Mouse (Mus musculus) limb, embryonic 11.5 days (tissue): ENCODE measurements around the gene Usp45. TPM values are rescaled to one million over a fixed set of nuclear protein-coding genes. Genes with fewer than 3 reads are reported as not detected.
"Not testable (repeated sequence)": the region's sequence is repeated elsewhere in the genome, so short reads cannot be mapped to it uniquely, and the experiment has no call there.

Experiments
- ATAC-seq: fragments of 200-750 bp; cut with Nextera tagmentation; 2 replicates; pipeline ENCODE4 v1.8.0; 2017; ENCODE audit warnings: low read depth; ENCODE audit not compliant: insufficient number of reproducible peaks, low FRiP score, low TSS enrichment
- DNase-seq: peaks from one replicate; pipeline ENCODE4 v3.0.0-alpha.2; 2015; ENCODE audit warnings: low spot score
- H3K27ac ChIP-seq: fragments of 300-500 bp; sonication (generic); replicated peaks from 2 replicates; pipeline ENCODE4 v1.5.1; 2014; ENCODE audit warnings: low read depth, mild to moderate bottlenecking, low read length
- H3K27me3 ChIP-seq: fragments of 300-500 bp; sonication (generic); 2 replicates; pipeline ENCODE4 v1.6.1; 2014; ENCODE audit warnings: mild to moderate bottlenecking, low read length, mixed read lengths; ENCODE audit not compliant: control insufficient read depth, insufficient read depth
- H3K36me3 ChIP-seq: fragments of 300-500 bp; sonication (generic); 2 replicates; pipeline ENCODE4 v1.6.1; 2014; ENCODE audit warnings: mild to moderate bottlenecking, low read length, moderate library complexity, mixed read lengths; ENCODE audit not compliant: control insufficient read depth, insufficient read depth
- H3K4me1 ChIP-seq: fragments of 300-500 bp; sonication (generic); 2 replicates; pipeline ENCODE4 v1.6.1; 2014; ENCODE audit warnings: low read length, mixed read lengths; ENCODE audit not compliant: control insufficient read depth, insufficient read depth
- H3K4me2 ChIP-seq: fragments of 300-500 bp; sonication (generic); 2 replicates; pipeline ENCODE4 v1.6.1; 2014; ENCODE audit warnings: low read depth, mild to moderate bottlenecking, moderate library complexity; ENCODE audit not compliant: severe bottlenecking
- H3K4me3 ChIP-seq: fragments of 300-500 bp; sonication (generic); 2 replicates; pipeline ENCODE4 v1.5.1; 2014; ENCODE audit warnings: low read depth, low read length
- H3K9ac ChIP-seq: fragments of 300-500 bp; sonication (generic); 2 replicates; pipeline ENCODE4 v1.6.1; 2014; ENCODE audit warnings: mild to moderate bottlenecking, low read length
- H3K9me3 ChIP-seq: fragments of 300-500 bp; sonication (generic); 2 replicates; pipeline ENCODE4 v1.6.1; 2016; ENCODE audit warnings: low read length; ENCODE audit not compliant: control insufficient read depth
- WGBS: fragments of 180-500 bp; shearing (Covaris S2); extraction: QIAGEN DNeasy Blood & Tissue Kit; methylation state at CpG from one replicate; pipeline ENCODE4 v1.1.7; 2014; 5-methylcytosine and 5-hydroxymethylcytosine counted together
- polyA plus RNA-seq: library from polyadenylated mRNA; unstranded; fragments of >200 nt; fragmentation: Nextera tagmentation; extraction: Ambion mirVana; gene quantifications from 2 replicates; pipeline ENCODE4 v1.2.1, GENCODE M21; 2014

Usp45 gene
- polyA plus RNA-seq: 11.8 and 12.1 TPM in 2 replicates

- WGBS: 2% methylated on average over 17 of the region's 17 CpGs
- DNase-seq (peak; percentile 80), ATAC-seq (peak; percentile 70; the same call in 1 of the 2 replicates)
- Histone ChIP-seq H3K36me3 (no peaks in the 10 kb centered on the region), H3K4me2 (peak within 1 kb of the TSS; percentile 67), H3K9ac (peak within 1 kb of the TSS; percentile 57), H3K4me1 (no peaks in the 10 kb centered on the region), H3K27me3 (no peaks in the 10 kb centered on the region), H3K27ac (no peak within 1 kb of the TSS), H3K9me3 (no peaks in the 10 kb centered on the region), H3K4me3 (peak within 1 kb of the TSS; percentile 61)
Measured at GRCm38 (mm10) chr4:21766863-21767304, at the start of gene Usp45, which contains the start of gene Tstd3. Gene Usp45, plus strand, starts transcription at chr4:21767156. Gene Tstd3, minus strand, starts transcription at chr4:21767212.

GRCm38 (mm10) chr4:21722752-21723334, 44.1 kb upstream of the Usp45 start:
- H3K4me1 ChIP-seq: no peaks in the 10 kb centered on the region
- H3K27me3 ChIP-seq: no peaks in the 10 kb centered on the region
- H3K27ac ChIP-seq: no peak overlapping the region
- H3K4me2 ChIP-seq: no peak overlapping the region
- no peaks in the 10 kb centered on the region for H3K36me3 ChIP-seq
- no peak for DNase-seq
- ATAC-seq: no peak
- no peak overlapping the region for H3K4me3 ChIP-seq
- whole genome bisulfite sequencing: 61% methylated on average over 7 of the region's 7 CpGs
- no peak overlapping the region for H3K9ac ChIP-seq
- H3K9me3 ChIP-seq: no peaks in the 10 kb centered on the region

- 0 out of 2 replicates have a peak, but pooled peaks have one; percentile 54 for ATAC-seq
- H3K36me3 ChIP-seq: no peaks in the 10 kb centered on the region
- no peaks in the 10 kb centered on the region for H3K27me3 ChIP-seq
- peak overlapping the region; percentile 60 for H3K4me3 ChIP-seq
- 0 out of 2 replicates have a peak overlapping the region, but pooled peaks have one; percentile 22 for H3K27ac ChIP-seq
- H3K4me1 ChIP-seq: no peaks in the 10 kb centered on the region; the same call in 1 of the 2 replicates
- peak; percentile 42 for DNase-seq
- no peaks in the 10 kb centered on the region for H3K9me3 ChIP-seq
- H3K9ac ChIP-seq: peak overlapping the region; percentile 74; the same call in 1 of the 2 replicates
- peak overlapping the region; percentile 43 for H3K4me2 ChIP-seq
- 2% methylated on average over 22 of the region's 22 CpGs for WGBS
Measured at GRCm38 (mm10) chr4:21726912-21727614, 39.9 kb upstream of the Usp45 start.

DNA sequence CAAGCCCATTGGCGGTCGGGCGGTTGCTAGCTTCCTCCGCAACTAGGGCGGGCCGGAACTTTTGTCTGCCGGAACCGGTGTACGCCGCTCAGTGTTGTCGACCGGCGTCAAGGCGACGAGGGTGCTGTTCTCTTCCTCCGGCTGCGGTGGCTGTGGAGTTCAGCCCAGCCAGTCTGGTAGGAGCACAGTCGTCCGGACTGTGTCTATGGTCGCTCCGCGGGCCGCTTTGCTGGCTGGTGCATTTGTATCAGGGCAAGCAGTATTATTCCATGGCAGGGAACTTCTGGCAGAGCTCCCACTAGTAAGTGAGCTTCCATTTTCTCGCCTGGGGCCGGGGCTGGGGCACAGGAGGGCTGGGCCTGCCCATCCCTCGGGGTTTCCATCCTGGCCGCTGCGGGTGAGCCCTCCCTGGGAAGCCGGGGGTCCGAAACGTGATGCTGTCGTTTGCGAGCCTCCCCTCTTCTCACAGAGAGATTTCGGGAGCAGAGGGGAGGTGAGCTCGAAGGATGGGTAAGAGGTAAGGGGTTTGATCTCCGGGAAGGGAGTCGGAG, 39.3 kb upstream of the Usp45 start, which contains the start of gene Ccnc:
Ccnc (plus strand) TSS at position 87 of the 551 bp plus-strand sequence.
- peak; percentile 97 for ATAC-seq
- under 1% methylated on average over 37 of the region's 37 CpGs for WGBS

DNA sequence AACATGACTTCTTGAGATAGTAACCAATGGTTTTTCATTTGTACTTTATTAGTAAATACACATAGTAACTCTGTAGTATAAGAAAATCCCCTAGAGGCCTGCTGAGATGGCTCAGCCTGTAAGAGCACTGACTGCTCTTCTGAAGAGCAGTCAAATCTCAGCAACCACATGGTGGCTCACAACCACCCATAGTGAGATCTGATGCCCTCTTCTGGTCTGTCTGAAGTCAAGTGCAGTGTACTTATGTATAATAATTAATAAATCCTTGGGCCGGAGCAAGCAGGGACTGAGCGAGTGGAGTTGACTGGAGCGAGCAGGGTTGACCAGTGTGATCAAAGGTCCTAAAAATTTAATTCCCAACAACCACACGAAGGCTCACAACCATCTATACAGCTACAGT, 27.8 kb upstream of the Usp45 start:
- no peaks in the 10 kb centered on the region for H3K9me3 ChIP-seq
- 95% methylated on average over 4 of the region's 4 CpGs for WGBS
- no peak overlapping the region for H3K9ac ChIP-seq
- no peaks in the 10 kb centered on the region for H3K27me3 ChIP-seq
- H3K4me3 ChIP-seq: no peak overlapping the region
- H3K36me3 ChIP-seq: no peaks in the 10 kb centered on the region; the same call in 1 of the 2 replicates
- DNase-seq: no peak
- H3K27ac ChIP-seq: no peak overlapping the region
- no peaks in the 10 kb centered on the region for H3K4me1 ChIP-seq
- no peak overlapping the region for H3K4me2 ChIP-seq
- ATAC-seq: no peak

More for the DNA sequence above, 39.3 kb upstream of the Usp45 start, which contains the start of gene Ccnc:
- no peaks in the 10 kb centered on the region for H3K36me3 ChIP-seq
- H3K9ac ChIP-seq: peak within 1 kb of the TSS; percentile 74
- H3K27ac ChIP-seq: peak within 1 kb of the TSS; percentile 22; the same call in 1 of the 2 replicates
- H3K27me3 ChIP-seq: no peaks in the 10 kb centered on the region
- no peaks in the 10 kb centered on the region; the same call in 1 of the 2 replicates for H3K4me1 ChIP-seq
- H3K9me3 ChIP-seq: no peaks in the 10 kb centered on the region
- H3K4me2 ChIP-seq: peak within 1 kb of the TSS; percentile 43
- peak within 1 kb of the TSS; percentile 60 for H3K4me3 ChIP-seq
- peak; percentile 94 for DNase-seq

DNA sequence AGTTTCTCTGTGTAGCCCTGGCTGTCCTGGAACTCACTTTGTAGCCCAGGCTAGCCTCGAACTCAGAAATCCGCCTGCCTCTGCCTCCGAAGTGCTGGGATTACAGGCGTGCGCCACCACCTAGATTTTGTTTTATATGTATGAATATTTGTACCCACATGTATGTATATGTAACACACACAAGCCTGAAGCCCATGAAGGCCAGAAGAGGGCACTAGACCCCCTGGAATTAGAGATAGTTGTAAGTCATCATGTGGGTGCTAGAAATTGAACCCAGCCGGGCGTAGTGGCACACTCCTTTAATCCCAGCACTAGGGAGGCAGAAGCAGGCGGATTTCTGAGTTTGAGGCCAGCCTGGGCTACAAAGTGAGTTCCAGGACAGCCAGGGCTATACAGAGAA, 22.8 kb upstream of the Usp45 start:
- H3K27me3 ChIP-seq, H3K4me3 ChIP-seq, H3K27ac ChIP-seq, H3K9ac ChIP-seq, H3K4me2 ChIP-seq, ATAC-seq, H3K4me1 ChIP-seq, H3K36me3 ChIP-seq, DNase-seq, H3K9me3 ChIP-seq: not testable (repeated sequence)
- 92% methylated on average over 8 of the region's 8 CpGs for WGBS

GRCm38 (mm10) chr4:21745723-21746122, 21.2 kb upstream of the Usp45 start:
- no peaks in the 10 kb centered on the region for H3K27me3 ChIP-seq
- H3K36me3 ChIP-seq: peaks cover 3% of the 10 kb centered on the region; the same call in 1 of the 2 replicates
- H3K4me3 ChIP-seq: no peak overlapping the region
- ATAC-seq: no peak
- H3K4me1 ChIP-seq: no peaks in the 10 kb centered on the region
- H3K9me3 ChIP-seq: no peaks in the 10 kb centered on the region
- WGBS: 69% methylated on average over 5 of the region's 5 CpGs
- no peak overlapping the region for H3K27ac ChIP-seq
- no peak for DNase-seq
- H3K4me2 ChIP-seq: no peak overlapping the region
- H3K9ac ChIP-seq: no peak overlapping the region

GRCm38 (mm10) chr4:21755123-21755789, 11.7 kb upstream of the Usp45 start:
- Histone ChIP-seq H3K4me1 (no peaks in the 10 kb centered on the region), H3K36me3 (peaks cover 4% of the 10 kb centered on the region; the same call in 1 of the 2 replicates), H3K27ac (no peak overlapping the region), H3K4me3 (no peak overlapping the region), H3K9me3 (no peaks in the 10 kb centered on the region), H3K9ac (no peak overlapping the region), H3K4me2 (no peak overlapping the region), H3K27me3 (no peaks in the 10 kb centered on the region)
- ATAC-seq: no peak
- 84% methylated on average over 4 of the region's 4 CpGs for WGBS
- no peak for DNase-seq
